Mouse (Mus musculus) gastrocnemius, adult 18-20 months (tissue): ENCODE measurements around the gene Fam221b. TPM values are rescaled to one million over a fixed set of nuclear protein-coding genes. Genes with fewer than 3 reads are reported as not detected.

Experiments used
- DNase-seq: peaks from one replicate; pipeline ENCODE4 v3.0.0; 2021; ENCODE audit warnings: low spot score
- total RNA-seq, 2 experiments: library from RNA; stranded (reverse); gene quantifications; 2 replicates each; pipeline ENCODE4 v1.2.3; 2021

Gene Fam221b
- total RNA-seq, 2 experiments from 2014 or later: 0.09 to 0.16 TPM

DNA sequence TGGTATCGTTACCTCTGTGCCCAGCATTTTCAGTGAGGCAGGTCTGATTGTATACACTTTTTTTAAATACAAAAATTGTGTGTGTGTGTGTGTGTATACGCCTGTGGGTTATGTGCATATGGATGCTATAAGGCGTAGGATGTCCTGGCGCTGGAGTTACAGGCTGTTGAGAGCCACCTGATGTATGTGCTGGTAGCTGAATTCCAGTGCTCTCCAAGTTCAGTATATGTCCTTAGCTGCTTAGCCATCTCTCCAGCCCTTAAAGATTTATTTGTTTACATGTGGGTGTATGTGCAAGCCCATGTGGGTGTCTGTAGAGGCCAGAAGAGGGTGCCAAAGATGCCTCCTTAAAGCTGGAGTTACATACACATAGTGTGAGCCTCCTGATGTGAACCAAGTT, 11.8 kb downstream of the Fam221b start:
- no peak for DNase-seq

DNA sequence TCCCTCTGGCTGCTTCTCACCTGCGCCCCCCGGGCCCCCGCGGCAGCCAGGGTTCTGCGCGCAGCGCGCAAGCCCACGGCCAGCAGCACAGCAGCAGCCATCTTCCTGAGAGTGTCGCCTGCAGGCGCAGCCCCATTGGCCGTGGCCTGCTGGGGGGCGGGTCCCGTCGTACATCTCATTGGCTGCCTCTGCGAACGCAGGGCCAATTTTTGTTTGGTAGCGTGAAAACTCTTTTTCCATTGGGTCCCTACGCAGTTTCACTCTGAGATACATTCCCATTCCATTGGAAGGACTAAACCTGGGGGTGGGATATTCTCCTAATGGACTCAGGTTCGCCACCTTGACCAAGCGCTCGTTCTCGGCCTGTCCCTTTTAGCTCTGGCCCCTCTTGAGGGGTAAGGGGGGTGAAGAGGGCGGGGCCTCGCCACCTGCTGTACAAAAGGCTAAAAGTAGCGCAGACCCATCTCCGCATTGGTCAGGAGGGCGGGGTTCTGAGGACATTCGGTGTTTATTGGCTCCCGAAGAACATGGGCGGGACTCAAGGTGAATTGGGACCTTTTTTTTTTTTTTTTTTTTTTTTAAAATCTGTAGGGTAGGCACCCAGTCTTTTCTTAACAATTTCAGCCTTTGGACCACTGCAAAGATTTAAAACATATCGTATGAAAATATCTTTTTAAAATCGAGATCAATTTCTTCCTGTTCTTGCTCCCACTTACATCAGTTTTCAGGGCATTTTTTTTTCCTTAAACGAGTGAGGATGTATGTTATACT, 12.4 kb downstream of the Fam221b start, which contains the start of gene Hint2:
Gene Hint2, minus strand, starts transcription at position 128 of the 771 bp plus-strand sequence.
- peak; percentile 95 for DNase-seq

DNA sequence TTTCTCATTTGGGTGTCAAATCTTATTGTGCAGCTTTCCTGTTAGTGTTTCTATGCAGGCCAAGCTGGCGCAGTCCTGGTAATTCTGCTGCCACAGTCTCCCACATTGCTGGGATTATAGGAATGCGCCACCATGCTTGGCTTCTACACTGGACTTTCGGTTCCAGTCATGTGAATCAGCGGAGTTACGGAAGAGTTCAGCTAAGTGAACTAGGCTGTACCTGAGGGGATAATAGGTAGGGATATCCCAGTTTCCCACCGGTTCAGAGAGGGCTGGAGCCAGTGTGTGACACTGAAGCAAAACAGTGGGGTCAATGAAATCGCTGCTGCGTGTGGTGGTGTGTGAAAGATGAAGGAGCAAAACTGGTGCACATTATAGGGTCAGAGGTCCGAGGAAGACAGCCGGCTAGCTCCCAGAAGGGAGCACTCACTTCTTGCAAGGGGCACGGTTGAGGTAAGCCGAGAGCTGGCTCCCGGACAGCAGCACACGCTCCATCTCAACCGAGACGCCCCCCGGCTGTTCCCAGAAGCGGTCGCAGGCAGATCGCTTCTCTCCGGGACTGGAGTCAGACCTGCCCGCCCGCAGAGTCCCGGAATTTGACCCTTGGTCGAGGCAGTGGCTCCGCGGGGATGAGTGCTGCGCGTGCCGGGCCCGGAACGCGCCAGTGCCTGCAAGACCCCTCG, 13.1 kb downstream of the Fam221b start:
- no peak for DNase-seq

DNA sequence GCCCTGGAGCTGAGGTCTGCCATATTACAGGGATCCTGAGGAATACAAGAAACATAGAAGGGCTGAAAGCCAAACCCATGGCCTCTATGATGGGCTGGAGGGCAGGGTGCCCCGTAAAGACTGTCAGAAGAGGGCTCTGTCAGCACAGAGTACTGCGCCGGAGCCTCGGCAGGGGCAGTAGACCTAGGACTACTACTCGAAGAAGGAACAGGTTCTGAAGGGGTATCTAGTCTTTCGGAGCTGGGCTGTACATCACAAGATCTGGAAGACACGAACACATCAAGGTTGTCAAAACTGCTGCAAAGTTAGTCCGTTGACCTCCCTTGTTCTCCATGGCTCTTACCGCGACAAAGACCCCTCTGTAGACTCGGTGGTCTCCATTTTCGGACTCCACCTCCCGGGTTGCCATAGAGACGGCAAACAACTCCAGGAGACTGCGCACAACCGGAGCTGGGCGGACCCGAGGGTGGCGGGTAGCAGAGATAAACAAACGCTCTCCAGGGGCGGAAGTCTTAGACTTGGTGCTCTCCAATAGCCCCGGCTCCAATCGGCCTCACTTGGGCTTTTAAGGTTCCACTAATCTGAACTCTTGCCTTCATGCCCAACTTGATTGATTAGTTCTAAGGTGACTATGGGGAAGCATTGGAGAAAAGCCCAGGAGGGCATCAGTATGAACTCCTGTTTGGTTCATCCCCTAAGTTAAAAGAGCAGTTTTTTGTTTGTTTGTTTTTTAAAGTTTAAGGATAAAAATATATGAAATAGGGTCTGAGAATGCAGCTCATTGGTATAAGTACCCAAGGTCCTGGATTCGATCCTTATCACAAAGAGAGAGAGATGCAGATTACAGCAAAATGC, 15.6 kb downstream of the Fam221b start, which contains the start of gene Spag8:
Gene Spag8, minus strand, starts transcription at position 434 of the 855 bp plus-strand sequence.
- no peak for DNase-seq

DNA sequence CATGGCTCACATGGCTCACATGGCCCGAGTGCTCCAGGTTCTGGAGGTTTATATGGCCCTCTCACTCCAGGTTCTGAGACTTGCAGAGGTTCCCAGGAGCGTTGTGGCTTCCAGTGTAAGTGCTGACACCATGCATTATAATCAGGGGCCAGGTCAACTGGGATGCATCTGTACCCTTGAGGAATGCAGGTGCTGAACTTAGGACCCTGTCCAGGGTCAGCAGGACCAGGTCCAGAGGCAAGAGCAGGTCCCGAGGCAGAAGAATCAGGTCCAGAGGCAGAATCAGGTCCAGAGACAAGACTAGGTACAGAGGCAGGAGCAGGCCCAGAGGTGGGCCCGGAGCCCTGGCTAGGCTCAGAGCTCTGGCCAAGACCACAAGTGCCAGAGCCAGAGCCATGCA, 16.2 kb downstream of the Fam221b start:
- no peak for DNase-seq

DNA sequence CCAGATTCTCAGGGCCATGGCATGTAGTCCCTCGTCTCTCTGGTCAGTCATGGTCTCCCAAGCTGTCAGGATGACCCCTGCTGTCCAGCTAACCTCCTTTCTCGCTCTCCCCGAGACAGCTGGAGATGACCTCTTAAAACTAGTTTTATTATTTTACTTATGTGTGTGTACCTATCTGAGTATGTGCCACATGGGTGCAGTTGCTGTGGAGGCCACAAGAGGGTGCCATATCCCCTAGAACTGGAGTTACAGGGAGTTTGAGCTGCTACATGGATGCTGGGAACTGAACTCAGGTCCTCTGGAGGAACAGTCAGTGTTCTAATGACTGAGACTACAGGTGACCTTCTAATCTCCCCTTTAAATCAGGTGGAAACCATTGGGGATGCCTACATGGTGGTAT, 19.2 kb downstream of the Fam221b start:
- no peak for DNase-seq

DNA sequence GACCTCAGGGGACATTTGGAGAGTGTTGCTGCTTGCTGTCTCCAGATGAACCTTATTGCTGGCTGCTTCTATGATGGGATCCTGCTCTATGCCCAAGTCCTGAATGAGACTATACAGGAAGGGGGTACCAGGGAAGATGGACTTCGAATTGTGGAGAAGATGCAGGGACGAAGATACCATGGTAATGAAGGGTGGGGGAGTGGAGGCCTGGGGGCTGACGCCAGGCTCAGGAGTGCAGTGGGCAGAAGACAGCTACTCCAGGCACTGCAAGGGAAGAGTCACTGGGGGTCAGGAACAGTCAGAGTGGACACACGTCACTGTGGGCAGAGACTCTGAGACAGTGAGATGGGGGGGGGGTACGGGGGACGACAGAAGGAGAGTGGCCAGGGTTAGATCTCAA, 28.5 kb downstream of the Fam221b start:
- no peak for DNase-seq

DNA sequence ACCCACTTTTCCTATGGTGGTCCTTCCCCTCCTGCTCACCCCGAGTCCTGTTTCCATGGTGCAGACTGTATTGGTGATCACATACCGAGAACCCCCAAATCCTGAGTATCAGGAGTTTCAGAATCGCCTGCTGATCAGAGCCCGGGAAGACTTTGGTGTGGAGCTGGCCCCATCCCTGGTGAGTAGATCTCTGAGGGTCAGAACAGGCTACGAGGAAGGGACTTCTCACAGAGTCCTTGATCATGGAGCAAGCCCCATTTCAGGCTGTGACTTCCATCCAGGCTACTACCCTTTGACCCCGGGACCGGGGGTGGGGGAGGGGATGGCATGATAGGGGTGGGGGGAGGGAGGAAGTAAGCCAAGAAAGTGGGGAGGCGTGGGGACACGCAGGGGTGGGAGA, 28.9 kb downstream of the Fam221b start:
- no peak for DNase-seq

DNA sequence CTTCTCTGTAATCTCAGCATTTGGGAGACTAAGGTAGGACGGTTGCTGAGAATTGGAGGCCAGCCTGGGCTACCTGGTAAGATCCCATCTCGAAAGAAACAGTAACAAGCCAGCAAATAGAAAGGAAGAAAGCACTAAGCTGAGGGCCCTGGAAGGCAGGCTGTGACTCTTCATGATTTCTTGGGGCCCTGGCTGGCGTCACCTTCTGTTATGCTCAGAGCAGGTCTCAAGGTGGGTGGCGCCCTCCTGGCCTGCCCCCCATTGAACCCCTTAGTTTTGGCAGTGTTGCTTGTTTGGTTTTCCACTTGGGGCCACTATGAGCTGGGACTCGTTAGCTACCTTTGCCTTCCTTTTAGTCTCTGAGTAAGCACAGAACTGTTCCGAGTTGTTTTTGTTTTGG, 32.2 kb downstream of the Fam221b start:
- no peak for DNase-seq

DNA sequence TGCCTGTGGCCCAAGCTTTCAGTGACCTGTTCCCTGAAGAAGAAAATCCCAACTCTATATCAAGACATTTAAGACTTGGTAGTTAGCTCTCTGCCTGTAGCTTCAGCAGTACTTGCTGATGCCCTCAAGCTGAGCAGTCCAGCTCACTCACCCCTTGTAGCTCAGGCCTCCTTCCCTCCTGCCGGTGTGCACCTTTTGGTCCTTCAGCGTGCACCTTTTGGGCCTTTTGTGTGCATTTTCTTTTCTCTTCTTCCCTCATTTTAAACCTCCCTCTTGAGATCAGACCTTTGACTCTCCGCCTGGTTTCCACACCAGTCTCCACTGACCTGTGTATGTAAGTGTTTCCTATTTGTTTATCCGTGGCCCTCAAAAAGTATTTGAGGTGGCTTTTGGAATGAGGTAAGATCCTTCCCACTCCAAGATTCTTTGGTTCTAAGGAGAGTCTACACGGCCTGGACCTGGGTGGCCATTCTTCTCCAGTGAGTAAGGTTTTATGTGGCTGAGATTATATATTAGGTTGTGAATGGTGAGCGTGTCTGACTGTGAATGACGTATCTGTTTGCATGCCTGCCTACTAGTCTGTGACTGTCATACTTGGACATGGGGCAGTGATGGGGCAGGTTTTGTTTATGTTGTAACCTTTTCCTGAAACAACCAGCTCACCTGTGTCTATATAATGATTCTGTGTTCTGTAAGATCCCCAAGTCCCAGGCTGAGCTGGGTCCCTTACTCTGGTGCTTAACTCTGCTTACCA, 34.1 kb downstream of the Fam221b start:
- DNase-seq: no peak

DNA sequence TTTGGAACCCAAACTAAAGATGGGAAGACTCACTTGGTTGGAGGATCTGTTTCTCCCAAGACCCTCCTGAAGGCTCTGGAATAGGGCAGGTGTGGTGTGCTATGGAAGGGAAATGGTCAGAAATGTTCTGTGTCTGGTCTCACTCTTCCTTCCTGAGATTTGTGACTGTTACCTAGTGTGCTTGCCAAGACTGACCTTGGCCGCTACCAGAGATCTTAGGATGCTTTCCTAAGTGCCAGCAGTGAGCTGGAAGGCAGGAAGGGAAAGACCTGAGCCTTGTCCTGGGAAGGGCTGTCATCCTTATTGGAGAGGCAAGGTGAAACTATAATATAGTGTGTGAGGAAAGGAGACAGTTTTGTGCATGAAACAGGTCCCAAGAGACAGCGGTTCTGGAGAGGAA, 35.2 kb downstream of the Fam221b start:
- no peak for DNase-seq

DNA sequence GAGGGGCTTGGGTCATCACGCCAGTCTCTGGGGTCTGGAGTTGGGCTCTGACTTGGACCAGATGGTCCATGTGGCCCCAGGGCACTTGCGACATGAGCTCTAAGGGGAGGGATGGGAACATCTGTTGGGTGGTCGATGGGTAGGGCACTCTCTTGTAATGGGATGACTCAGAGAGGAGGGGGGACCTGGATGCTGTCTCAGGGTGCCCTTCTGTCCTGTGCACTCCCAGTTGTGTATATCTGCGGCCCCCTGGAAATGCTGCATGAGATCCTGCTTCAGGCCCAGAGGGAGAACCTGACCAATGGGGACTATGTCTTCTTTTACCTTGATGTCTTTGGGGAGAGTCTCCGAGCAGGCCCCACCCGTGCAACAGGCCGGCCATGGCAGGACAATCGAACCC, 35.6 kb downstream of the Fam221b start:
- no peak for DNase-seq

DNA sequence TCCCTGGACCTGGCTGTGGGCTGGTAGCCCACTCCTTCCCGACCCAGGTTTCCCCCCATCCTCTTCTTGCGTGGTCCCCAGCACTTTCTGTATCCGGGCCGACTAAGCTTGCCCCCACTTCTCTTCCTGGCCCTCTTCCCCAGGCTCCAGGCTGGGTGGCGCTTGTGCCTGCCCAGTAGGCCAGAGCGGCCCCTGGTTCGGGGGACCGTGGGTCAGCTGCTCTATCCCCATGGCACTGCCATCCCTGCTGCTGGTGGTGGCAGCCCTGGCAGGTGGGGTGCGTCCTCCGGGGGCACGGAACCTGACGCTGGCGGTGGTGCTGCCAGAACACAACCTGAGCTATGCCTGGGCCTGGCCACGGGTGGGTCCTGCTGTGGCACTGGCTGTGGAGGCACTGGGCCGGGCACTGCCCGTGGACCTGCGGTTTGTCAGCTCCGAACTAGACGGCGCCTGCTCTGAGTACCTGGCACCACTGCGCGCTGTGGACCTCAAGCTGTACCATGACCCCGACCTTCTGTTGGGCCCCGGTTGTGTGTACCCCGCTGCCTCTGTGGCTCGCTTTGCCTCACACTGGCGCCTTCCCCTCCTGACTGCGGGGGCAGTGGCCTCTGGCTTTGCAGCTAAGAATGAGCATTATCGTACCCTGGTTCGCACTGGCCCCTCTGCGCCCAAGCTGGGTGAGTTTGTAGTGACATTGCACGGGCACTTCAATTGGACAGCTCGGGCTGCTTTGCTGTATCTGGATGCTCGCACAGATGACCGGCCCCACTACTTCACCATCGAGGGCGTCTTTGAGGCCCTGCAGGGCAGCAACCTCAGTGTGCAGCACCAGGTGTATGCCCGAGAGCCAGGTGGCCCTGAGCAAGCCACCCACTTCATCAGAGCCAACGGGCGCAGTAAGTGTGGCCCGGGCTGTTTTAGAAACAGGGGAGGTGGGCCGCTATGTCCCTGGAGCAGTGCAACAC, 36.7 kb downstream of the Fam221b start:
- no peak for DNase-seq

DNA sequence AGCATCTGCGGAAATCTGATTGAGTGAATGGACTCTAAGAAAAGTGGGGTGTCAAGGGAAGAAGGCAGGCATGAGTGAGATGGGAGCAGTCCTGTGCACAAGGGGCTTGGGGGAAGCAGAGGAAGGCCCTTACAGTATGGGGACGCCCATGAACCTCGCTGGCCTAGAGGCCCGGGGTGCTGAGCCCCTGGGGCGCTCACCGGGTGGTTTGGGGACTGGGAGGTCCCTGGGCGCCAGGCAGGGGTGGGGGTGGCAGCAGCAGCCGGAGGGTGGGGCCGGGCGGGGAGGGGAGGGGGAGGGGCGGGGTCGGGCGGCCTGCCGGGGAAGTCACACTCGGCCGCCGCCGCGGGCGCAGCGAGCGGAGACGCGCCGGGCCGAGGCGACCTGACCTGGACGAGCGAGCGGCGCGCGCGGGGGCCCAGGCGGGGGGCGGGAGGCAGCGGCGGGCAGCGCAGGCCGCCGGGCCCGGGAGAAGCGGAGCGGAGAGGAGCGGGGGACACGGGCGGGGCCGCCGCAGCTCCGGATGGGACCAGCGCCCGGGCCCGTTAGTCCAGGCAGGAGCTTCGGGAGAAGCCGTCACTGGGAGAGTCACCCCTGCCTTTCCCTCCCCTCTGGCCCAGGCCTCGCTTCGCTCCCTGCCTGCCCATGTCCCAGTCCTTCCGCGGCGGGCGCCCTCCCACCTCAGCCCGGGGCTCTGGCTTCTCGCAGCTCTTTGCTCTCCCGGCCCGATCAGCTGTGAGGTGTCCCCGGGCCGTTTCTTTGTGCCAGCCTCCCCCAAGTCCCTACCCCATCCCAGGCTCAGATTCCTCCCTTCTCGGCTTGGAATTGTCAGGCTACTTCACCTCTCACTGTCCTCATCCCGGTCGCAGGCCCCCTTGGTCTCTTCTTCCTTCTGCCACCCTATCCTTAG, 37.6 kb downstream of the Fam221b start, which contains the start of gene Npr2:
Gene Npr2, plus strand, starts transcription at position 890 of the 910 bp plus-strand sequence.
- peak; percentile 45 for DNase-seq

DNA sequence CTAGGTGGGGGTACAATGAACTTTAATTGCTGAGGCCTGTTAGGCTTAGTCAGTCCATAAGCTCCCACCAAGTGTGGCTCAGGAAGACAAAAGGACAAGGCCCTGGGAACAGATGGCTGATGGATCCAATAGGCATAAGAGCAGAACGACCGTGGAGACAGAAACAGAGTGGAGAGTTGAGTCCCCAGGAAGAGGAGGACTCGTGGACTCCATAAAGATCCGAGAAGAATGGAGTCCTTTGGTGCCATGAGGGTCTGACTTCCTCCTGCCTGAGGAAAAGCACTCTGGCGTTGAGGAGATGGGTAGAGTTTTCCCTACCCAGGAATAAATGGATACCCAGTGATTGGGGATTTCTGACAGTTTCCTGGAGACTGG, 38.3 kb downstream of the Fam221b start:
- DNase-seq: no peak

DNA sequence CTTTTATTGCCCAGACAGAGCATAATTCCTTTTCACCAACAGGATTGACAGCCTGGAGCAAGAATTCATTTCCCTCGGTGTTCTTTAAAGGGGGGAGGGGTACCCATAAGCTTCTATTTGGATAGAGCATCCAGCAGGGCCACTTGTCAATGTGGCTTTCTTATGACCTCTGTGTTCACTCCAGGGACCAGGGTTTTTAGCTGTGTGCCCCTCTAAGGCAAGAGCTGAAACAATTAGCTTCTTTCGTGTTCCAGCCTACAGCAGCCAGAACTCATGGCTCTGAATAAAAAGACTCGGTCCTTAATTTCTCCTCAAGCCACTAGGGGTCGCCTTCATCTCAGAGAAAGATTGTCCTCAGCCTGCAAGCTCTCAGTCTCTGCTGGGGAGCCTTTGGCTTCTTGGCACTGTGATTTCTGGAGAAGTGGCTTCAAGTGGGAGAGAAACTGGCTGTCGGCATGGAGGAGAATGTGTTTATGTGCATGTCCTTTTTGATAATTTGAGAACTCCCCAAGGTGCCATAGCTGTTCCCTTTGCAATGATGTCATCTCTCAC, 38.8 kb downstream of the Fam221b start:
- DNase-seq: peak; percentile 90

DNA sequence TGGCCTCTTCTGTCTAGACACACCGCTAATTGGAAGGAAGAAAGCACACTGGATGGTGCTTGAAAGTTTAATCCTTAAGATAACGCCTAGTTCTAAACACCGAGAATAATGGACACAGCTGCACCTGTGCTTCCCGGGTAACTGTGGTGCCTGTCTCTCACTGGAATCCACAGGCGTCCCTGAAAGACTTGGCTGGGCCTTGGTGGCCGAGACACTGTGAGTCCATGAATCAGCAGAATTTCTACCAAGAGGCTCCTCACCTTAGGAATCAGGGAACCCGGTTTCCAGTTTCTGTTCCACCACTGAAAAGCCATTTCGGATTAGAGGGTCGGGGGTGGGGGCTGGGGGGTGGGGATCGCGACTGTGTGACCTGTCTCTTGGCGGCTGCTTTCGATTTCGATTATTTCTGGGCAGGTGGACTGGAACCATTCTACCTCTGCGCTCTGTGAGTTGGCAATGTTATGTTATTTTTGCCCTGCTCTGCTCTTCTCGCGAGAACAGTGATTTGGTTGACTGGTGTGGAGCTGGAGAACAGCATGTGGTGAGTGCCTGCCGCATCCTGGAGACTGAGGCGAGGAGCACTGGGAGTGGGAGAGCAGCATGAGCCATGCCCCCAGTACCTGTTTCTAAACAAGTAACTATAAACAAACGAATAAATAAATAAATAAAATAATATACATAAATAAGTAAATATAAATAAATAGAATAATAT, 39.7 kb downstream of the Fam221b start:
- no peak for DNase-seq
